Mouse (Mus musculus): ENCODE measurements around the gene Gm29797. TPM values are rescaled to one million over a fixed set of nuclear protein-coding genes. Genes with fewer than 3 reads are reported as not detected.

The Gm29797 gene
- polyA plus RNA-seq, 2 experiments from 2014 or later, result not detected

GRCm38 (mm10) chr2:181698241-181698640 lies 41.4 kb downstream of the Gm29797 start, which contains the start of gene Lkaaear1:
Gene Lkaaear1 (minus strand): TSS chr2:181698442.
- no peak for ATAC-seq

- ATAC-seq, result peak; percentile 86
Measured at GRCm38 (mm10) chr2:181706668-181707067, 49.8 kb downstream of the Gm29797 start.

Other genes with a start within 250 kb of the Gm29797 start
- 1 to 10 TPM; 3.4 to 4.3 TPM for gene Zbtb46, start 197.6 kb upstream of the Gm29797 start, polyA plus RNA-seq (2017; shearing (Covaris generic))
- gene Abhd16b, start 163.8 kb upstream of the Gm29797 start, polyA plus RNA-seq (2017; shearing (Covaris generic)), result not detected
- 100 to 1,000 TPM; 108 to 109 TPM for gene Tpd52l2, start 159.9 kb upstream of the Gm29797 start, polyA plus RNA-seq (2017; shearing (Covaris generic))
- 10 to 100 TPM; 39.4 to 46.7 TPM for gene Dnajc5, start 136.5 kb upstream of the Gm29797 start, polyA plus RNA-seq (2017; shearing (Covaris generic))
- 100 to 1,000 TPM; 178 to 280 TPM for gene Uckl1, start 72.1 kb upstream of the Gm29797 start, polyA plus RNA-seq (2017; shearing (Covaris generic))
- gene Prpf6, start 65.2 kb upstream of the Gm29797 start, polyA plus RNA-seq (2017; shearing (Covaris generic)), result 100 to 1,000 TPM in 1 of 2 experiments, 10 to 100 TPM in 1; 86.8 to 115 TPM
- 10 to 100 TPM; 19.0 to 45.0 TPM for gene Zfp512b, start 64.2 kb upstream of the Gm29797 start, polyA plus RNA-seq (2017; shearing (Covaris generic))
- 1 to 10 TPM; 5.9 to 7.1 TPM for gene Samd10, start 57.8 kb upstream of the Gm29797 start, polyA plus RNA-seq (2017; shearing (Covaris generic))
- gene Sox18, start 14.6 kb downstream of the Gm29797 start, polyA plus RNA-seq (2017; shearing (Covaris generic)), result not detected
- 10 to 100 TPM; 14.3 to 16.0 TPM for gene Tcea2, start 23.3 kb downstream of the Gm29797 start, polyA plus RNA-seq (2017; shearing (Covaris generic))
- gene Rgs19, start 36.9 kb downstream of the Gm29797 start, polyA plus RNA-seq (2017; shearing (Covaris generic)), result 100 to 1,000 TPM; 174 to 198 TPM
- gene Lkaaear1, start 41.4 kb downstream of the Gm29797 start, polyA plus RNA-seq (2017; shearing (Covaris generic)), result not detected
- not detected for gene Oprl1, start 58.0 kb downstream of the Gm29797 start, polyA plus RNA-seq (2017; shearing (Covaris generic))
- not detected for gene Myt1, start 106.3 kb downstream of the Gm29797 start, polyA plus RNA-seq (2017; shearing (Covaris generic))
- gene Pcmtd2, start 180.8 kb downstream of the Gm29797 start, polyA plus RNA-seq (2017; shearing (Covaris generic)), result 10 to 100 TPM; 65.5 to 69.4 TPM
- 10 to 100 TPM; 54.0 to 72.0 TPM for gene Polr3k, start 207.3 kb downstream of the Gm29797 start, polyA plus RNA-seq (2017; shearing (Covaris generic))